Mouse (Mus musculus) embryonic facial prominence, embryonic 15.5 days (tissue): ENCODE data around the gene Mrpl44. TPM values are rescaled to one million over a fixed set of nuclear protein-coding genes. Genes with fewer than 3 reads are reported as not detected.

ENCODE experiments used
- ATAC-seq: fragments of 200-750 bp; cut with Nextera tagmentation; 2 replicates; pipeline ENCODE4 v1.8.0; 2017; ENCODE audit warnings: low read depth, moderate TSS enrichment; ENCODE audit not compliant: insufficient number of reproducible peaks, low FRiP score, low TSS enrichment
- H3K27ac ChIP-seq: fragments of 300-500 bp; sonication (generic); replicated peaks from 2 replicates; pipeline ENCODE4 v1.5.1; 2015; ENCODE audit warnings: mild to moderate bottlenecking, inconsistent platforms
- H3K27me3 ChIP-seq: fragments of 300-500 bp; sonication (generic); 2 replicates; pipeline ENCODE4 v1.6.1; 2015; ENCODE audit warnings: inconsistent platforms
- H3K36me3 ChIP-seq: fragments of 300-500 bp; sonication (generic); 2 replicates; pipeline ENCODE4 v1.6.1; 2015; ENCODE audit warnings: mild to moderate bottlenecking, inconsistent platforms
- H3K4me1 ChIP-seq: fragments of 300-500 bp; sonication (generic); 2 replicates; pipeline ENCODE4 v1.6.1; 2015; ENCODE audit warnings: inconsistent platforms
- H3K4me2 ChIP-seq: fragments of 300-500 bp; sonication (generic); replicated peaks from 2 replicates; pipeline ENCODE4 v1.6.1; 2015; ENCODE audit warnings: mild to moderate bottlenecking, inconsistent platforms
- H3K4me3 ChIP-seq: fragments of 300-500 bp; sonication (generic); replicated peaks from 2 replicates; pipeline ENCODE4 v1.5.1; 2015; ENCODE audit warnings: mild to moderate bottlenecking, inconsistent platforms
- H3K9ac ChIP-seq: fragments of 300-500 bp; sonication (generic); 2 replicates; pipeline ENCODE4 v1.6.1; 2015; ENCODE audit warnings: inconsistent platforms
- H3K9me3 ChIP-seq: fragments of 300-500 bp; sonication (generic); replicated peaks from 2 replicates; pipeline ENCODE4 v1.6.1; 2016; ENCODE audit warnings: inconsistent platforms
- WGBS: fragments of 180-500 bp; shearing (Covaris S2); methylation state at CpG from one replicate; pipeline ENCODE4 v1.1.7; 2015; 5-methylcytosine and 5-hydroxymethylcytosine counted together
- polyA plus RNA-seq: library from polyadenylated mRNA; unstranded; fragments of >200 nt; fragmentation: Nextera tagmentation; extraction: Ambion mirVana; gene quantifications from 2 replicates; pipeline ENCODE4 v1.2.1, GENCODE M21; 2015

Mrpl44 gene
- polyA plus RNA-seq, 1 experiment from 2014 or later = 44.8 TPM

DNA sequence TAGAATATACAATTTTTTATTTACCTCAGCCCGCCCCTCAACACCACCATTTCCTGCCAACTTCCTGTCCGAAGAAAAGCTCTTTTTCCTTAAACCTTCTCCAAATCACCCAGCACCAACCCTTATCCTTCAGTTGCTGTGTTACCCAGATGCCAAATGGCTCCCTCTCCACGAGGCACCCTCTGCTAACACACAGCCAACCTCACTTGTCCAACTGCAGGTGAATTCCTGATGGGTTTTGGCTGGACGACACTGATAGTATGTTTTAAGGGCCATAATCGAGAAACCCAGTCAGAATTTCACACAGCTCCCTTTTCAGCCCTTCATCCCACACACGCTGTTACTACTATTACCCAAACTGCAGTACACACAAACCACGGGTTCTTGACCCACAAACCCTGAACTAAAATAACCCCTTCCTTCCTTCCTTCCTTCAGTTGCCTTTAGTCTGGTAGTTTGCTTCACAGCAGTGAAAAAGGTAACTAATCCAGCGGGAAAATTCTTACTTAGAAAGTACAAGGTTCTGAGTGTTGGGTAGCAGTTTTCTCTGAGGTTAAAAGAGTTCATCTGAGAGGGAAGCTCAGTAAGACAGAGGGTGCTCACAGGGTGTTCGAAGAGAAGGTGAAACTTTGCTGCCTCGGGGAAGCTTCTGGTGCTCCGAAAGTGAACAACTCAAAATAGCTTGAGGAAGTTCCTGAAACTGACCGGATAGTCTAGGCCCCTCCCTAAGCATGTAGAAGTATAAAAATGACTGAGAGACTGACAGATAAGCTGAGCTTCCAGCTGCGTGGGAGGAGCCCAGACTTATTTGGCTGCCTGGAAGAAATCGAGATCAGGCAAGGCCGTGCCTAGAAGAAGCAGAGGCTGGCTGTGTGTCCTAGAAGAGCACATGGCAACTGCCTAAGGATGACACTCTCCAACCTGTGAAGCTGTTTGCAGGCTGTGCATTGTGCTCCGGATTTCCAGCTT is 13.3 kb upstream of the Mrpl44 start:
- Histone ChIP-seq H3K27me3 (no peaks in the 10 kb centered on the region), H3K27ac (no peak overlapping the region), H3K9me3 (no peaks in the 10 kb centered on the region), H3K9ac (no peak overlapping the region), H3K4me2 (peak overlapping the region; percentile 82), H3K36me3 (no peaks in the 10 kb centered on the region), H3K4me1 (peaks cover 21% of the 10 kb centered on the region), H3K4me3 (peak overlapping the region; percentile 92)
- WGBS = 50% methylated on average over 16 of the region's 16 CpGs
- no peak for ATAC-seq

DNA sequence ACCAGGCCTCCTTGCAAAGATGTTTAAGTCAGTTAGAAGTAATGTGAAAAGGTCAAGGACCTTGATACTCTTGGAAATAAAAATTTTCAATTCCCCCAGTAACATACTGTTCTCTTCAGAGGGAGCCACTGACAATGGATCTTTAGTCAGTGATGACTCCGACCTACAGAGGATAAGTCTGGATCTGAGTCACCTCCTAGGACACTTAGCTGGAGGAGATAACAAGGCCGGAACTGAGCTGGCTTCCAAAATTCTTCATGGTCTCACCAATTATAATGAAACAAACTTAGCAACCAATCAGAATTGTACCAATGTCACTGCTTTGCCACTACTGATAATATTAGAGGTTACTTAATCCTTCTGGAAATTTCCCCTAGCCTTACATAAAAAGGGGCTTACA is 11.8 kb upstream of the Mrpl44 start:
- no peaks in the 10 kb centered on the region for H3K9me3 ChIP-seq
- no peaks in the 10 kb centered on the region for H3K36me3 ChIP-seq
- no peak overlapping the region for H3K27ac ChIP-seq
- H3K4me2 ChIP-seq = no peak overlapping the region
- no peak overlapping the region for H3K4me3 ChIP-seq
- 82% methylated on average over 2 of the region's 2 CpGs for WGBS
- no peak overlapping the region for H3K9ac ChIP-seq
- H3K4me1 ChIP-seq = peaks cover 16% of the 10 kb centered on the region
- H3K27me3 ChIP-seq = no peaks in the 10 kb centered on the region
- no peak for ATAC-seq

DNA sequence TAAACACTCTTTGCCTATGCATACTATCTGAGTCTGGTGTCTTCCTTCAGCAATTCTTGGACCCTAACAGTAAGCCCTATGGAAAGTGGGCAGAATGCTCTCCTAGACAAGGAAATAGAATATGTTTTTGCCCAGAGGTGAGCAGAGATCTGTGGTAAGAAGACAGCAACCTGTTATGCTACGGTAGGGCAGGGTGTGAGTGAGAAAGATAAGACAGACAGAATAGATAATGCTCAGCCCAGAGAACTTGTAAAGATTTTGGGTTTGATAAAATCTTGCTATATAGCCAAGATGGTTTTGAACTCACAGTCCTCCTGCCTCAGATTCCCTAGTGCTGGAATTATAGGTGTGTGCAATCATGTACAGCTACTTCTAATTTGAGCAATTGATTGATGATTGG is 11.3 kb upstream of the Mrpl44 start:
- WGBS = 92% methylated on average over 1 of the region's 1 CpGs
- no peaks in the 10 kb centered on the region for H3K27me3 ChIP-seq
- peaks cover 16% of the 10 kb centered on the region for H3K4me1 ChIP-seq
- H3K4me3 ChIP-seq = no peak overlapping the region
- H3K9me3 ChIP-seq = no peaks in the 10 kb centered on the region
- H3K9ac ChIP-seq = no peak overlapping the region
- no peak overlapping the region for H3K27ac ChIP-seq
- no peak overlapping the region for H3K4me2 ChIP-seq
- no peaks in the 10 kb centered on the region for H3K36me3 ChIP-seq
- no peak for ATAC-seq

DNA sequence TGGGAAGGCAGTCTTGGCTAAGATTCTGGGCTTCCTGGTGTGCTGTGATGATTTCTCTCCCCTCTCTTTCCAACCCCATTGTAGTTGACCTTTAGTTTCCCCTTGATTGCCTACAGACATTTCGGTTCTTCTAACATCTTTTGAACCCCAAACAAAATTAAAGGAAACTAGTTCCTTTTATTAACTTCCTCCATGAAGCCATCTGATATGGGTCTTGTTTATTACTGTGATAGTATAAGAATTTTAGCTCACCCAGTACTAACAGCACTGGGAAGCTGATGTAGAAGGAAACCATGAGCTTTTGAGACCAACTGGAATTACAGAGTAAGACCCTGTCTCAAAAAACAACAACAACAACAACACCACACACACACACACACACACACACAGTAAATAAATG is 7.6 kb upstream of the Mrpl44 start:
- WGBS = 54% methylated on average over 1 of the region's 1 CpGs
- no peak overlapping the region for H3K9ac ChIP-seq
- no peak overlapping the region for H3K4me2 ChIP-seq
- no peaks in the 10 kb centered on the region for H3K9me3 ChIP-seq
- no peak for ATAC-seq
- H3K4me3 ChIP-seq = no peak overlapping the region
- no peaks in the 10 kb centered on the region for H3K27me3 ChIP-seq
- H3K36me3 ChIP-seq = no peaks in the 10 kb centered on the region
- H3K27ac ChIP-seq = no peak overlapping the region
- H3K4me1 ChIP-seq = no peaks in the 10 kb centered on the region

DNA sequence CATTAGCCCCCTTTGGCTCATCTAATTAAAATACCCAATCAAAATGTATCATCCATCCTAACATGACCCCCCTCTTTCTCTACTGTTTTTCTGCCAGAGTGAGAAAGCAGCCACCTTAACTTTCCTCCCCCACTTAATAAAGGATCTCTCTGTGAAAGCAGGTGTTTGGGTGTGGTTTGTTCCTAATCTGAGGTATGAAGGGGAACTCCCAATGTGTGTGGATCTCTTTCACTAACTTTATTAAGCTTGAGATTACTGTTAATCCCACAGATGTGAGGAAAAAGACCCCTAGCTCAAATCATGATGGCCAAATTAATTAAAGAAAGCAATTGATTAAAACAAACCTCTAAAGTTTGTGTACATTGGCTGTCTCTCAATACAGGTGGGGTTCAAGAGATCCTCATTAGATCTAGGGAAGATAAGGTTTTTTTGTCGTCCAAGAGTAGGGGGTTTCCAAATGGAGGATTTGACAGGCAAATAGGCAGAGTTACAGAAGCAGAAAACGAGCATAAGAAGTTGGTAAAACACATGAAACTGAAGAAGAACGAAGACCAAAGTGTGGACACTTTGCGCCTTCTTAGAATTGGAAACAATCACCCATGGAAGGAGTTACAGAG is 1.5 kb upstream of the Mrpl44 start:
- Histone ChIP-seq H3K4me1 (no peaks in the 10 kb centered on the region), H3K27me3 (no peaks in the 10 kb centered on the region), H3K27ac (no peak overlapping the region), H3K4me2 (no peak overlapping the region), H3K9me3 (no peaks in the 10 kb centered on the region), H3K9ac (no peak overlapping the region), H3K4me3 (no peak overlapping the region), H3K36me3 (peaks cover 15% of the 10 kb centered on the region)
- 78% methylated on average over 4 of the region's 4 CpGs for WGBS
- ATAC-seq = no peak

DNA sequence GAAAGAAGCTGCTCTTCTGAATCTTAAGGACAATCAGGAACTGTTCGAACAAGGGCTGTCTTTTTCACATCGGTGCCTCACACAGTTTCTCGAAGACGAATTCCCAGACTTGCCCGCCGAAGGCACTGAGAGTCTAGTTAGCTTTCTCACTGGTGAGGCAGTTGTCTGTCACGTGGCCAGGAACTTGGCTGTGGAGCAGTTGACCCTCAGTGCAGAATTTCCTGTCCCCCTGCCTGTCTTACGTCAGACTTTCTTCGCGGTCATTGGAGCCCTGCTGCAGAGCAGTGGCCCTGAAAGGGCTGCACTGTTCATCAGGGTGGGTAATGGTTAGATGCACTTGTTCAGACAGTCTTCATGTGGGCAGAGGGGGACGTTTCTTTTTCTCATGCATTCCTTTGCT is 2.2 kb downstream of the Mrpl44 start:
- no peak overlapping the region for H3K9ac ChIP-seq
- no peak for ATAC-seq
- no peak overlapping the region for H3K4me2 ChIP-seq
- no peaks in the 10 kb centered on the region for H3K4me1 ChIP-seq
- peaks cover 49% of the 10 kb centered on the region for H3K36me3 ChIP-seq
- no peaks in the 10 kb centered on the region for H3K9me3 ChIP-seq
- no peak overlapping the region for H3K27ac ChIP-seq
- no peak overlapping the region for H3K4me3 ChIP-seq
- H3K27me3 ChIP-seq = no peaks in the 10 kb centered on the region
- WGBS = 81% methylated on average over 11 of the region's 11 CpGs

DNA sequence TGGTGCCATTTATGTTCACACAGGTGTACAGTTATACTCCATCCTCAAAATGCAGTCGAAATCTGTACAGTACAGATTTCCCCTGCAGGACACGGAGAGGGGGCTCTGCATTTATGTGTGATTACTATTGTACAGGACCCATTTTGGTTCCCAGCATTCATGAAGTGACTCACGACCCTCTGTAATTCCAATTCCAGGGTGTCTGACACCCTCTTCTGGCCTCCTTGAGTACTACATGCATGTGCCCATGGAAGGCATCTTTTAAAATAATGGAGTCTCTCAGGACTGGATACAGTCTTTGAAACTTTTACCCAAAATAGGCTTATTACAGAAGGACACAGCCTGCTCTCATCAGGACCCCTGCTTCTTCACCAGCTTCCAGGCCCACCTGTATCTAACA is 6.6 kb downstream of the Mrpl44 start:
- no peak overlapping the region for H3K4me2 ChIP-seq
- no peaks in the 10 kb centered on the region for H3K9me3 ChIP-seq
- H3K4me1 ChIP-seq = no peaks in the 10 kb centered on the region
- H3K27me3 ChIP-seq = no peaks in the 10 kb centered on the region
- no peak overlapping the region for H3K9ac ChIP-seq
- H3K36me3 ChIP-seq = peaks cover 50% of the 10 kb centered on the region
- no peak for ATAC-seq
- WGBS = 83% methylated on average over 3 of the region's 3 CpGs
- no peak overlapping the region for H3K4me3 ChIP-seq
- no peak overlapping the region for H3K27ac ChIP-seq

DNA sequence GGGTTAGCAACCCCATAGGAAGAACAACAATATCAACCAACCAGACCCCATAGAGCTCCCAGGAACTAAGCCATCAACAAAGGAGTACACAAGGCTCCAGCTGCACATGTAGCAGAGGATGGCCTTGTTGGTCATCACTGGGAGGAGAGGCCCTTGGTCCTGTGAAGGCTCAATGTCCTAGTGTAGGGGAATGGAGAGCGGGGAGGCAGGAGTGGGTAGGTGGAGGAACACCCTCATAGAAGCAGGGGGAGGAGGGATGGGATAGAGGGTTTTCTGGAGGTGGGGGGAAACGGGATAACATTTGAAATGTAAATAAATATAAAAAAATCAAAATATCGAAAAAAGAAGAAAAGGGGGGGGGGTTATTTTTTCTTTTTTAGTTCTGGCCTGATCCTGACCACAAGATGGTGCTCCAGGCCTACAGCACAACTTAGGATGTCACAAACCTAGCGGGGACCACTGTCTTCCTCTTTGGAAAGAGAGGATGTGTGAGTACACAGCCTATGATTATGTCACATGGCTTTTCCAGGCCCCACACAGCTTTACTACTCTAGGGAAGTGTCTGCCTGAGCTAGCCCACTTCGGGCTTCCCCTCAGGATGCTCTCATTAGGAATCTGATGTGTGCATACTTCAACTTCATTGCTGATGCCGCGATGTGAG is 10.6 kb downstream of the Mrpl44 start:
- Histone ChIP-seq H3K27ac (no peak overlapping the region), H3K9me3 (no peaks in the 10 kb centered on the region), H3K9ac (no peak overlapping the region), H3K4me1 (no peaks in the 10 kb centered on the region; the same call in 1 of the 2 replicates), H3K27me3 (no peaks in the 10 kb centered on the region), H3K4me2 (no peak overlapping the region), H3K4me3 (no peak overlapping the region), H3K36me3 (peaks cover 17% of the 10 kb centered on the region)
- no peak for ATAC-seq
- WGBS = 59% methylated on average over 7 of the region's 7 CpGs

DNA sequence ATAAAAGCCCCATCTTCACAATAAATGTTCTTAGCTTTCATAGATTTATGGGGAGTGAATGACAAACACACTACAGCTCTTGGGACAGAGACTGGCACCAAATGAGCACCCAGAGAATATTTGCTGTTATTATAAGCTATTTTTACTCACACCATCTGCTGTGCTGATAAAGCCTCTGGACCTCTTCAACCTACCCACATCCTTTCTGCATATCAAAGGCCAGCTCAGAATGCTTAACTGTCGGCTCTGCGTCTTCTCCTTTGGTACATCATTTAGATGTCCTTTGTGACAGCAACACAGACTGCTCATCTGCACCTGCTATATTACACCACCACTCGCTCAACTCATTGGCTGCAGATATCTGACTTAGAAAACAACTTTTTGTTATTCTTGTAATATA is 21.3 kb downstream of the Mrpl44 start:
- H3K36me3 ChIP-seq = peaks cover 7% of the 10 kb centered on the region; the same call in 1 of the 2 replicates
- H3K27ac ChIP-seq = no peak overlapping the region
- H3K4me1 ChIP-seq = no peaks in the 10 kb centered on the region
- no peak for ATAC-seq
- H3K4me2 ChIP-seq = no peak overlapping the region
- no peaks in the 10 kb centered on the region for H3K9me3 ChIP-seq
- no peak overlapping the region for H3K9ac ChIP-seq
- H3K4me3 ChIP-seq = no peak overlapping the region
- 90% methylated on average over 3 of the region's 3 CpGs for WGBS
- H3K27me3 ChIP-seq = no peaks in the 10 kb centered on the region

DNA sequence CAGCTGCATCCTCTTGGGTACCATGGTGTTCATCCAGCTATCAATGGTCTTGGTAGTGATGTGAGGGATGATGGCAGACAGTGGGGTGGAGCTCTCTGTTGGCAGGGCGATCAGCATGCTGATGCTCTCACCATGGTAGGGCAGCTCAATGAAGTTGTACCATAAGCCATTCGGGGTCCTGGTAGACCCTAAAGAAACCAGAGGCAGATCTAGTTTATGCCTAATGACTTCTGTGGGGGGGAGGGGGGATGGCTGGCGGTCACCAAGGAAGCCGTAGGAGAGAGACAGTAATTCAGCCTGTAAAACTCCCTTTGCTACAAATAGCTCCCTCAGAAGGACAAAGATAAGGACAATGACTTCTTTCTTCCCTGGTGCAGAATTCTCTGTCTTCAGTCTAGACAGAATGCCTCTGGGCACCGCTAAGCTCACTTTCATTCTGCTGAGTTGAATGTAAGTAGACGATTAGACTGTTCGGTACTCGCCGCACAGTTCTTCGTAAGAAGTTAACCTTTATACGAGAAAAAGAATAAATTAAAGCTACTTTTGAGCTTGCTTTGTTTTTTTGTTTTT is 27.1 kb downstream of the Mrpl44 start:
- H3K27ac ChIP-seq = no peak overlapping the region
- no peaks in the 10 kb centered on the region; the same call in 1 of the 2 replicates for H3K36me3 ChIP-seq
- no peaks in the 10 kb centered on the region for H3K9me3 ChIP-seq
- 0 out of 2 replicates have a peak, but pooled peaks cover 6% of the 10 kb centered on the region for H3K4me1 ChIP-seq
- H3K4me2 ChIP-seq = no peak overlapping the region
- H3K9ac ChIP-seq = no peak overlapping the region
- WGBS = 55% methylated on average over 11 of the region's 11 CpGs
- no peak for ATAC-seq
- H3K27me3 ChIP-seq = no peaks in the 10 kb centered on the region
- no peak overlapping the region for H3K4me3 ChIP-seq

DNA sequence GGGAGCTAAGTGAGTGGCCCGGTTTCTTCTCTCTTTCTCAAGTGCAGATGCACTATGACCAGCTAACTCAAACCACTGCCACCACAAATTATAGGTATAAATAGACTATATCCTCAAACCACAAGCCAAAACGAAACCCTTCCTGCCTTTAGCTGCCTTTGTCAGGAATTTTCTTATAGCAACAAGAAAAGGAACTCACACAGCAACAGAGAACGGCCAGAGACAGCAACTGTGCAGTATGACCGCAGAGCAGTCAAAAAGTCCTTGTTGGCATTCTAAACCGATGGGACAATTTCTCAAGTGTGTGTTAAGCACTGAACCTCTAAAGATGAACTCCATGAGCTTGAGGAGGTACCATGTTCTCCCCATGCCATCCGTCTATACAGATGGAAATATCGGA is 27.8 kb downstream of the Mrpl44 start:
- ATAC-seq = no peak
- H3K4me3 ChIP-seq = no peak overlapping the region
- H3K9ac ChIP-seq = no peak overlapping the region
- H3K4me1 ChIP-seq = 0 out of 2 replicates have a peak, but pooled peaks cover 6% of the 10 kb centered on the region
- no peak overlapping the region for H3K27ac ChIP-seq
- H3K36me3 ChIP-seq = no peaks in the 10 kb centered on the region; the same call in 1 of the 2 replicates
- 59% methylated on average over 7 of the region's 7 CpGs for WGBS
- H3K27me3 ChIP-seq = no peaks in the 10 kb centered on the region
- no peak overlapping the region for H3K4me2 ChIP-seq
- H3K9me3 ChIP-seq = no peaks in the 10 kb centered on the region
